Mouse (Mus musculus) erythroblast, embryonic 14.5 days (primary cell): ENCODE data around the gene Dusp11.

Experiments
- GATA1 ChIP-seq: IDR thresholded peaks from 2 replicates; pipeline ENCODE4 v1.6.1; 2012; ENCODE audit warnings: low read length, inconsistent platforms, mixed read lengths
- TAL1 ChIP-seq: IDR thresholded peaks from 3 replicates; pipeline ENCODE4 v1.6.1; 2012; ENCODE audit warnings: low read length, inconsistent platforms, mixed read lengths

- TF ChIP-seq GATA1, result no peak
- TF ChIP-seq TAL1, result no peak
These were observed 49.9 kb downstream of the Dusp11 start, which contains the start of gene Tprkb for GRCm38 (mm10) chr6:85911587-85911986.
